Mouse (Mus musculus) thymus, adult 2 months (tissue): ENCODE measurements around the gene Poldip3.

Source experiments
- CTCF ChIP-seq: fragments of 200-500 bp; IDR thresholded peaks from 2 replicates; pipeline ENCODE4 v1.5.1; 2012; ENCODE audit warnings: mild to moderate bottlenecking, control low read depth, low read length, moderate library complexity, borderline replicate concordance; ENCODE audit not compliant: control insufficient read depth, poor library complexity, insufficient read depth; ENCODE audit errors: extremely low read depth
- POLR2A ChIP-seq: fragments of 200-500 bp; IDR thresholded peaks from 2 replicates; pipeline ENCODE4 v1.6.1; 2012; ENCODE audit warnings: mild to moderate bottlenecking, low read length, control low read depth, moderate library complexity; ENCODE audit not compliant: control insufficient read depth, poor library complexity, insufficient read depth; ENCODE audit errors: extremely low read depth

DNA sequence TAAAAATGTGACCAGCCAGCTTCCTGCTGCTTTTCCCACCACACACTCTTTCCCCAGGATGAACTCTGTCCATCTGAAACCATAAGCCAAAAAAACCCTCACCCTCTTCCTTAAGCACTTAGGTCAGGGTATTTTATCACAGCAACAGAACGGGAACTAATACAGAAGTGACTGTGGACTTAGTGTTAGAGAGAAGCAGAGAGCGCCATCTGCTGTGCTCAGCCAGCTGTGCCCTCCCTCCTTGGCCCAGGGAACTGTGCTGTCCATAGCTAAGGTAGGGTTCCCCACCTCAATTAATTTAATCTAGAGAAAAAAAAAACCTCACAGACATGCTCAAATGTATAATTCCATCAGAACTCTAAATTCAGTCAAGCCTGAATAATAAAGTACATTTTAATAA, 53.2 kb downstream of the Poldip3 start:
- TF ChIP-seq CTCF (no peak), POLR2A (no peak)
